Mouse (Mus musculus) ovary, postnatal 36 days (tissue): ENCODE measurements around the gene Gm2a.

ENCODE experiments used
- DNase-seq: peaks from one replicate; pipeline ENCODE4 v3.0.0; 2022; ENCODE audit warnings: low spot score, mixed read lengths

The Gm2a gene

GRCm38 (mm10) chr11:55131077-55131742, 33.3 kb downstream of the Gm2a start:
- no peak for DNase-seq

GRCm38 (mm10) chr11:55131946-55132345, 34.0 kb downstream of the Gm2a start:
- no peak for DNase-seq

- no peak for DNase-seq
Measured at GRCm38 (mm10) chr11:55133204-55133603, 35.3 kb downstream of the Gm2a start.

GRCm38 (mm10) chr11:55134407-55134806, 36.5 kb downstream of the Gm2a start:
- DNase-seq: no peak

- DNase-seq: no peak
Measured at GRCm38 (mm10) chr11:55134871-55135270, 37.0 kb downstream of the Gm2a start.

GRCm38 (mm10) chr11:55136770-55137547, 39.0 kb downstream of the Gm2a start:
- no peak for DNase-seq

GRCm38 (mm10) chr11:55137646-55138045, 39.7 kb downstream of the Gm2a start:
- no peak for DNase-seq

GRCm38 (mm10) chr11:55141502-55141901, 43.6 kb downstream of the Gm2a start:
- no peak for DNase-seq

GRCm38 (mm10) chr11:55144011-55144410, 46.1 kb downstream of the Gm2a start:
- DNase-seq: no peak

- no peak for DNase-seq
Measured at GRCm38 (mm10) chr11:55146855-55147254, 48.9 kb downstream of the Gm2a start.

GRCm38 (mm10) chr11:55147423-55147822, 49.5 kb downstream of the Gm2a start:
- no peak for DNase-seq

GRCm38 (mm10) chr11:55148461-55148860, 50.5 kb downstream of the Gm2a start:
- DNase-seq: no peak

- DNase-seq: no peak
Measured at GRCm38 (mm10) chr11:55151608-55152007, 53.7 kb downstream of the Gm2a start, which contains the start of gene Slc36a3. Gene Slc36a3, minus strand, starts transcription at chr11:55151708.

- DNase-seq: no peak
Measured at GRCm38 (mm10) chr11:55154398-55155069, 56.6 kb downstream of the Gm2a start.

- no peak for DNase-seq
Measured at GRCm38 (mm10) chr11:55155070-55155421, 57.1 kb downstream of the Gm2a start.

GRCm38 (mm10) chr11:55158785-55159359, 61.0 kb downstream of the Gm2a start:
- DNase-seq: peak; percentile 76
